Mouse (Mus musculus) testis, adult 2 months (tissue): ENCODE measurements around the gene Grin2c.

Source experiments
- CTCF ChIP-seq: fragments of 200-500 bp; IDR thresholded peaks from 2 replicates; pipeline ENCODE4 v1.5.1; 2012; ENCODE audit warnings: low read depth, mild to moderate bottlenecking, inconsistent platforms, low read length, moderate library complexity; ENCODE audit not compliant: control insufficient read depth, insufficient read depth, insufficient replicate concordance
- POLR2A ChIP-seq: fragments of 200-500 bp; IDR thresholded peaks from 2 replicates; pipeline ENCODE4 v1.6.1; 2012; ENCODE audit warnings: low read depth, mild to moderate bottlenecking, inconsistent platforms, low read length, moderate library complexity; ENCODE audit not compliant: control insufficient read depth

- TF ChIP-seq POLR2A (no peak), CTCF (no peak)
Measured at GRCm38 (mm10) chr11:115217439-115218410, 49.3 kb downstream of the Grin2c start.
